Mouse (Mus musculus): ENCODE results near the gene Asah2.
A peak's percentile ranks its signal among the peaks of the same experiment; 100 is the strongest.
"Not testable (repeated sequence)": the region's sequence is repeated elsewhere in the genome, so short reads cannot be mapped to it uniquely, and the experiment has no call there.

Asah2 gene

GRCm38 (mm10) chr19:32107771-32108306 is at the start of gene Asah2:
Asah2 (minus strand) TSS chr19:32108211.
- DNase-seq (ENCODE audit: low spot score in 2 of 2), result peak; percentile 38 to 58

- DNase-seq (ENCODE audit: low spot score in 2 of 2), result no peak
Observed at GRCm38 (mm10) chr19:32157045-32157444, 49.0 kb upstream of the Asah2 start.

DNA sequence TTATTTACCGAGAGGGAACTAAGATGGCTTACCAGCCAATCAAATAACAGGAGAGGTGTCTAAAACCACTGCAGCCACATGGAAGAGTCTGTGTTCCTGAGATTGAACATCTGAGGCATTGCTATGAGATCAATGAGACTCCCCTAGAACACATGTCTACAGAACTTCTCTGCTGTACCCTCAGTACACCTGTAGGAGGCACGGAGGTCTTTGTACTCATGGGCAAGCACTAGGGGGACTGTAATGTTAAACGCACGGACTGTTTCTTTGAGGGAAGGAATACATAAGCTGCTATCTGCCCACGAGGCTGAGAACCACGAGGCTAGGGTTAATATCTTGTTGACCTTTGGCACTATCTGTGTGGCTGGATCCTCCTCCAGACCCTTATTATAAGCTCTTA is 44.5 kb upstream of the Asah2 start:
- DNase-seq (ENCODE audit: low spot score in 2 of 2), result no peak

DNA sequence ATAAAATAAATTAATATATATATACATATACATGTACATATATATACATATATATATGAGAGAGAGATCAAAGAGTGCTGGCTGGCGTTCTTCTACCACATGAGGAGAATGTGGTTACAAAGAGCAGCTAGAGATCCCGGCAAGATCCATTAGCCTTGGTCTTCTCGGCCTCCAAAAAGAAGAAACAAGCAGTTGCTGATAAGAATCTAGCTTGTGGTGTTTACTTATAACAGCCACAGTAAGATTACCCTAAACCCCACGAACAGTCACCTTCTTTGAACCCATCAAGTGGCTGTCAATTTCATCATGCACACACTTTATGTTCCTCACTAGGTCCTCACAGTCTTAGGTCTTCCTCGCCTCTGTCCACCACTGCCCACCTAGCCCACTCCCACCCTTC is 40.7 kb upstream of the Asah2 start:
- DNase-seq (ENCODE audit: low spot score in 2 of 2), result no peak

- no peak for DNase-seq (ENCODE audit: low spot score in 2 of 2)
Observed at GRCm38 (mm10) chr19:32142383-32142782, 34.4 kb upstream of the Asah2 start.

DNA sequence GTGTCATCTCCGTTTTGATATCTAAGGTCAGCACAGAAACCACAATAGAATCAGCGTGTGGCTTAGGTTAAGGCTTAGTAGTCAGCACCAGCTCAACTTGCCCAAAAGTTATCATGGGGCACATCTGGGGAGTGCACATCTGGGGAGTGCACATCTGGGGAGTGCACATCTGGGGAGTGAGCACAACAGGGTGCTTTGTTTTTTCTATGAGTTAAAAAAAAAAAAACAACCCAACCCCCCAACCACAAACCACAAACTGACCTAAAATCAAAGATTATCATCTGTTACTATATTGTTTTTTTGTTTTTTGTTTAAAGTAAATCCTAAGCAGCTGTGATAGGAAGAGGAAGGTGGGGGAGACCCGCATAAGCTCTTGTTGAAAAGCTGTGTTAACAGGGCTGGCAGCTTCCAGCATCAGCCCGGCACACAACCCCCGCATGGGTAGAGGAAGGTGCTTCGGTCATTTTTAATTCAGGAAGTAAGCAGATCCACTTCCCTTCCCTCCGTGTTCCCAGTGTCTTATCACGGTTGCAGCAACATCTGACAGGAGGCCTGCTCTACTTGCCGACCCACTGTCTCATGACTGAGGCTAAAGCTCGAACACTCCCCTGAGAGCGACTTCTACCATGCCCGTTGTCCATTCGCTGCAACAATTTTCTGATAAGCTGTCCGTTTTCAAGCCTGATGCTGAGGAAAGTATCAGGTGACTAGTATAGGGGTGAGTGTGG is 30.5 kb upstream of the Asah2 start:
- no peak for DNase-seq (ENCODE audit: low spot score in 2 of 2)

- DNase-seq (ENCODE audit: low spot score in 2 of 2), result no peak
Observed at GRCm38 (mm10) chr19:32137904-32138303, 29.9 kb upstream of the Asah2 start.

DNA sequence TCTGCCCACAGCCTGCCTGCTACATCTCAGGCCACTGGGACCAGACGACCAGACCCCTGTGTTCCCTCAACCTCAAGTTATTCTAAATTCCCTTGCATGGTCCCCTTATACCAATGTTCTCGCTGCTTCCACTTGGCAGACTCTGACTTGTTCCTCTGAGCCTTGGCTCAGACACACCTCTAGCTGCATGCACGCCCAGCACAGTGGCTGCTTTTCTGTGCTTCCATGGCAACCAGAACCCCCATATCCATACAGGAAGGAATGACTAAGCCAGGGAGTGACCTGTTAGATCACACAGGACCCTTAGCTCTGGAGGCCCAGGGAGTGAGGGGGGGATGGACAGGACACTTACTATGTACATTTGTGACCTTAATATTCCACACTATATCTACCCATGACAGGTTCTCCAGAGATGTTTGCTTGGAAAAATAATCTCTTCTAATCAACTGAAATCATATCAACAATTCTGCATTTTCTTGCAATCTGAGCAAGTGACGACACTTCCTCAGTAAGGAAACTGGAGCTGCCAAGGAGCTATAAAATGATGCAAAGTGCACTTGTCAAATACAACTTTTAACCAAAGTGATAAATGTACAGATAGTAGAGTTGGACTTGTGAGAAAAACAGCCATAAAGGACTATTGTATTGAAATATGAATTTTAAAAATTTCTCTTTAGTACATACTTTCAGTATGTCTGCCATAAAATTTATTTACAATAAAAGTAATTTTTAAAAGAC is 29.0 kb upstream of the Asah2 start:
- DNase-seq (ENCODE audit: low spot score in 2 of 2), result no peak

DNA sequence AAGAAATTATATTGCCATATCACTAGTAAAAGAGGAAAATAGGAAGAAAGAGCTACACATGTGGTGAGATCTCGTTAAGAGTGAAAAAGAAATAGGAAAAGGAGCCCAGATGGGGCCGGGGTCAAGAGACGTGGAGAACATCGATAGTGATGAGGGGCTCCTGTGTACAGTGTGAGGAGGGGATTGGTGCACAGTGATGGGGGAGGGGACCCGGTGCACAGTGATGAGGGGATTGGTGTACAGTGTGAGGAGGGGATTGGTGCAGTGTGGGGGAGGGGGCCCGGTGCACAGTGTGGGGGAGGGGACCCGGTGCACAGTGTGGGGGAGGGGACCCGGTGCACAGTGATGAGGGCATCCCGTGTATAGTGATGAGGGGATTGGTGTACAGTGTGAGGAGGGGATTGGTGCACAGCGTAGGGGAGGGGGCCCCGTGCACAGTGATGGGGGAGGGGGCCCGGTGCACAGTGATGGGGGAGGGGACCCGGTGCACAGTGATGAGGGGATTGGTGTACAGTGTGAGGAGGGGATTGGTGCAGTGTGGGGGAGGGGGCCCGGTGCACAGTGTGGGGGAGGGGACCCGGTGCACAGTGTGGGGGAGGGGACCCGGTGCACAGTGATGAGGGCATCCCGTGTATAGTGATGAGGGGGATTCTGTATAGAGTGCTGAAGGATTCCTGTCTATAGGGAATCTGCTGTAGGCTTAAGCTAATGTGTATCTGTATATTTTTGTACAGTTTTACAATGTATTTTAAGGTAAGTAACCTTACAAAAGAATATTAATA is 23.9 kb upstream of the Asah2 start:
- not testable (repeated sequence) for DNase-seq (ENCODE audit: low spot score in 2 of 2)

GRCm38 (mm10) chr19:32129281-32129680 is 21.3 kb upstream of the Asah2 start:
- no peak for DNase-seq (ENCODE audit: low spot score in 2 of 2)

- DNase-seq (ENCODE audit: low spot score in 2 of 2), result no peak
Observed at GRCm38 (mm10) chr19:32127180-32127850, 19.3 kb upstream of the Asah2 start.

- DNase-seq (ENCODE audit: low spot score in 2 of 2), result no peak
Observed at GRCm38 (mm10) chr19:32124155-32124554, 16.1 kb upstream of the Asah2 start.

GRCm38 (mm10) chr19:32123196-32123595 is 15.2 kb upstream of the Asah2 start:
- DNase-seq (ENCODE audit: low spot score in 2 of 2), result no peak

- no peak for DNase-seq (ENCODE audit: low spot score in 2 of 2)
Observed at GRCm38 (mm10) chr19:32120798-32121197, 12.8 kb upstream of the Asah2 start.

DNA sequence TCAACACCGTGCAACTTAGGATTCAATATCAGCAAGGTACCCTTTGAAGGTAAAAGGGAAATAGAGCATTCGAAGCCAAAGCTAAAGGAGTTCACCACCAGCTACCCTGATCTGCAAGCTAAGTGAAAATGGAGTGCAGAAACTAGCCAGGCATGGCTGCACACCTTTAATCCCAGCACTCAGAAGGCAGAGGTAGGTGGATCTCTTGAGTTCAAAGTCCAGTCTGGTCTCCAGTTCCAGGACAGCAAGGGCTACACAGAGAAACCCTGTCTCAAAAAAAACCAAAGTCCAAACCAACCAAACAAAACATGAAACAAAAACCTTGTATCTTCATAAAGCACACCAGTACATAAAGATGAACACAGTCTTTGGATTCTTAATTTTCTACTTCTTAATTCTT is 11.7 kb upstream of the Asah2 start:
- DNase-seq (ENCODE audit: low spot score in 2 of 2), result no peak

GRCm38 (mm10) chr19:32118496-32118895 is 10.5 kb upstream of the Asah2 start:
- DNase-seq (ENCODE audit: low spot score in 2 of 2), result no peak

DNA sequence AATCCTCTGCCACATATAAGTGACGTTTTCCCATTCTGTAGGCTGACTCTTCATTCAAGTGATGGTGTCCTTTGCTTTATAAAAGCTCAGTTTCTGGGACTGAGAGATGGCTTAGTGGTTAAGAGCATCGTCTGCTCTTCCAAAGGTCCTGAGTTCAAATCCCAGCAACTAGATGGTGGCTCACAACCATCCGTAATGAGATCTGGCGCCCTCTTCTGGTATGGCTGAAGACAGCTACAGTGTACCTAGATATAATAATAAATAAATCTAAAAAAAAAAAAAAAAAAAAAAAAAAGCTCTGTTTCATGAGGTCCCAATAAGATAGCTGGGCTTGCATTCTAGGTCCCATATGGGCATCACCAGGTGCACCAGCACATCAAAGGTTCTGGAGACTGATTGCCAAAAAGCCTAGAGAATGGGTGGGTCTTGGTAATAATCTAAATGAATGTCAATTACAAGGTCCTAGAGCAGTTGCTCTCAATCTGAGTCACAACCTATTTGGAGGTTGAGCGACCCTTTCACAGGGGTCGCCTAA is 9.5 kb upstream of the Asah2 start:
- no peak for DNase-seq (ENCODE audit: low spot score in 2 of 2)

- peak; percentile 39 to 54 for DNase-seq (ENCODE audit: low spot score in 2 of 2)
Observed at GRCm38 (mm10) chr19:32111866-32112790, 4.1 kb upstream of the Asah2 start.

- no peak for DNase-seq (ENCODE audit: low spot score in 2 of 2)
Observed at GRCm38 (mm10) chr19:32106750-32107149, 1.3 kb downstream of the Asah2 start.

GRCm38 (mm10) chr19:32104217-32104616 is 3.8 kb downstream of the Asah2 start:
- DNase-seq (ENCODE audit: low spot score in 2 of 2), result no peak
